Mouse (Mus musculus): ENCODE data around the gene Cep97.
"Not testable (repeated sequence)": the region's sequence is repeated elsewhere in the genome, so short reads cannot be mapped to it uniquely, and the experiment has no call there.

The Cep97 gene

DNA sequence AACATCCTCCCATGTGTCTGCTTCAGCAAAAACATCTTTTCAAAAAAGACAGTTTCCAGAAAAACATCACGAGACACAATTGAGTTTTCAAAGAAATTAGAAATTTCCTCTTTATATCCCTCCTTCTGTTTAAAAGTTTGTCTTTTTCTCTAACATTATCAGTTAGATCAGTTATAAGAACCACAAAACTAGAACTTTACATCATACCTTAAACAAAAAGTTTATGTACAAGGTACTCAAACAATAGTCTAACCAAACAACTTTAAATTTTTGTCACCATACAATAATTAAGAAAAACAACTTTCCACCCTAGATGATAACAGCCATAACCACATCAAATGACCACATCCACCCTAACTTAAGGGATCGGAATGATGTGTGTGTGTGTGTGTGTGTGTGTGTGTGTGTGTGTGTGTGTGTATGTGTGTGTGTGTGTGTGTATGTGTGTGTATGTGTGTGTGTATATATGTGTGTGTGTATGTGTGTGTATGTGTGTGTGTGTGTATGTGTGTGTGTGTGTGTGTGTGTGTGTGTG is 13.3 kb upstream of the Cep97 start:
- not testable (repeated sequence) for DNase-seq (ENCODE audit: low spot score in 2 of 2)

DNA sequence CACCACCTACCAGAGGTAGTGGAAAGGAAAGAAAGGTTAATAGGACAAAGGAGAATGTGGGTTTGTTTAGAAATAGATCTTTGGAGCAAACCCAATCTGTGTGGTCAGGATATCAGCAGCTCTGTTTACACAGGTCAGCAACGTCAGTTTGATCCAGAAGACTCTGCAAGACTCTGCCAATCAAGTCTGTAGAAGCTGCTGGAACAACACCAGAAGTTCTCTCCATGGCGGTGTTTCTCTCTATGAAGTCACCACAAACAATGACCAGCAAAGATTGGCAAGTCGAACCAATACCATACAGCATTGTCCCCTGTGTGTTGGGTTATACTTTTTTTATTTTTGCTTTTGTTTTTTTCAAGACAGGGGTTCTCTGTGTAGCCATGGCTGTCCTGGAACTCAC is 12.6 kb upstream of the Cep97 start:
- no peak for DNase-seq (ENCODE audit: low spot score in 2 of 2)

GRCm38 (mm10) chr16:55940781-55941180 is 6.1 kb upstream of the Cep97 start:
- no peak for DNase-seq (ENCODE audit: low spot score in 2 of 2)

- no peak for DNase-seq (ENCODE audit: low spot score in 2 of 2)
Observed at GRCm38 (mm10) chr16:55939703-55940102, 5.0 kb upstream of the Cep97 start.

DNA sequence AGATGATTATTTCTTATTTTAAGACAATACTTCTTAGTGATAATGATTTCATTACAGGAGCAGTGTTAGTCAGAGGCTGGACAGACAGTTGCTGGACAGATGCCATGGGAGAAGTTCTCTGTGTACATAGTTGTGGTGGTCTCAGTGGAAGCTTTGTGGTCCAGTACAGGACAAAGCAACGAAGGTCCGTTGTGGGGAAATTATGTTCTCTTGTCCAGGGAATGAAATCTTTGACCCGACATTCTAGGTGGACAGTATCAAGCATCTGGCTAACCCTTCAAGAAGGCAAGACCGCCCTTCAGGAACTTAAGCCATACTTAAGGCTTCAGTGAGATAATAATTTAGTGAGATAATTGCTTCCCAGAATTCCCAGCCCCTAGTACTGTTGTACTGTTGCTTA is 4.1 kb upstream of the Cep97 start:
- DNase-seq (ENCODE audit: low spot score in 2 of 2): no peak

- peak in 1 of 2 experiments; percentile 71 for DNase-seq (ENCODE audit: low spot score in 2 of 2)
Observed at GRCm38 (mm10) chr16:55933681-55934343, 843 bp downstream of the Cep97 start.

- no peak for DNase-seq (ENCODE audit: low spot score in 2 of 2)
Observed at GRCm38 (mm10) chr16:55924010-55924409, 10.6 kb downstream of the Cep97 start.

GRCm38 (mm10) chr16:55922079-55922478 is 12.6 kb downstream of the Cep97 start:
- no peak for DNase-seq (ENCODE audit: low spot score in 2 of 2)

- DNase-seq (ENCODE audit: low spot score in 2 of 2): no peak
Observed at GRCm38 (mm10) chr16:55914716-55915115, 19.9 kb downstream of the Cep97 start.

GRCm38 (mm10) chr16:55910208-55910793 is 24.4 kb downstream of the Cep97 start:
- DNase-seq (ENCODE audit: low spot score in 2 of 2): no peak

DNA sequence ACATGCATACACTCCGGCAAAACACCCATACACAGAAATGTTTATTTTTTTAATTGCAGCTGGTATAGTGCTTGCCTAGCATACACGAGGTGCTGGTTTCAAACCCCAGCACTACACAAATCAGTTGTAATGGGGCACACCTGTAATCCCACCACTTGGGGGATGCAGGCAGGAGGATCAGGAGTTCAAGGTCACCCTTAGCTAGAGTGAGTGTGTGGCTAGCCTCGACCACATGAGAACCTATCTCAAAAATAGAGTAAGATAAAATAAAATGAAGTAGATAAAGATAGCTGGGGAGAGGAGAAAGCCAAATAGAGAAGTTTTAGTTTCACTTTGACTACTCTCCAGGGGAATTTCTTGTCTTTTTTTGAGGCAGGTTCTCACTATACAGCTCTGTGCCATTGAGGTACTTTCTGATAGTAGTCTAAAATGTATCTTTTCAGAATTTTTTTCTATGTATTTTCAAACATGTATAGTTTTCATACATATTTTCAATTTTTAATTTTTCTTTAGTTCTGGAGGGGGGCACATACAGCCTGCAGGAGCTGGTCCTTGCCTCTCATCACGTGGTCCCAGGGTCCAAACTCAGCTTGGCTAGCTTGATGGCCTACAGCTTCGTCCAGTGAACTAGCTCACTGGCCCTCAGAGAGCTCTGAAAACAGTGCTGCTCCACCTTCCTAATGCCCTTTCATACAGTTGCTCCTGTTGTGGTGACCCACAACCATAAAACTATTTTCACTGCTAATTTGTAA is 27.6 kb downstream of the Cep97 start:
- DNase-seq (ENCODE audit: low spot score in 2 of 2): no peak

DNA sequence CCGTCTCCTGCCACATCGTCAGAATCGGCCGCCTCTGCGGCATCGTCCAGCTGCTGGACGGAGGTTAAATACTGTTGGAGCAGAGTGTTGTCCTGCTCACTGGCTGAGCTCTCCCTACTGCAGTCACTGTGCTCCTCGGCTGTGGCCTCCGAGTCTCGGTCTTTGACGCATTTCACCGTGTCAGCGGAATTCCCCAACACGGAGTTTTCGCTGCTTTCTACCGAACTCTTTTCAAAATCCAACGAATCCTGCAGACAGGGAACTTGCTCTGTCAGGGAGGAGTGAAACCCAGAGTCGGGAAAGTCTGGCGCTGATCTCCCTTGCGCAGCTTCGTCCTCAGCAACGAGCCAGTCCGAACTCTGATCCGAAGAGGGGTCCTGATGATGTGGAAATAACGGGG is 29.3 kb downstream of the Cep97 start:
- no peak for DNase-seq (ENCODE audit: low spot score in 2 of 2)

- DNase-seq (ENCODE audit: low spot score in 2 of 2): no peak
Observed at GRCm38 (mm10) chr16:55901839-55902756, 32.6 kb downstream of the Cep97 start.

DNA sequence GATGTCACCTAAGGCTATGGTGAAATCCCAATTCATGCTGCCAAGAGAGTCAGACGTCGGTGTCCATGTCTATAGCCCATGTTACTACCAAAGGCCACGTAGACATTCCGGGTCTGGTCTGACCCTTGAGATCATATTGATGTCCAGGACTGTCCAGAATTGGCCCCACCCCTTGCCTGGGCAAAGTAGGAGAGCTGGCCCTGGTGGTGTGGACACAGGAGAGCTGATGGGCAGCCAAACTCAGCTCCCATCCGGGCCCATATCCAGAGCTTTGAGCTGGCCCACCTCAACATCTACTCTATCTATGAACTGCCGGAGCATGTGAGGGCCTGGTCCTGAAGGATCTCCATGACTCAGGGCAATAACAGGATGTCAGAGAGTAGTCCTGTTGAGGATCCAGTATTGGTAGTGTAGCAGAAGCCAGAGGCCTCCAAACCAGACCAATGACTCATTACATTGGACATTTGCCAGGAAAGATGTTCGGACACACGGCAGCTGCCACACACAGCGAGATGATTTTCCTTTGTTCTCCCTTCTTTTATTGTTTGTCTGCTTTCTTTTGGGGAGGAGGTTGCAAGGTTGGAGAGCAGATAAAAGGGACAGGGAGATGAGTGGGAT is 36.2 kb downstream of the Cep97 start:
- DNase-seq (ENCODE audit: low spot score in 2 of 2): no peak

- DNase-seq (ENCODE audit: low spot score in 2 of 2): peak in 1 of 2 experiments; percentile 30
Observed at GRCm38 (mm10) chr16:55895651-55896095, 39.0 kb downstream of the Cep97 start.

- DNase-seq (ENCODE audit: low spot score in 2 of 2): peak; percentile 88 to 91
Observed at GRCm38 (mm10) chr16:55894893-55895650, 39.6 kb downstream of the Cep97 start, which contains the start of gene Nxpe3. Gene Nxpe3, minus strand, starts transcription at chr16:55895285.

- peak; percentile 26 to 36 for DNase-seq (ENCODE audit: low spot score in 2 of 2)
Observed at GRCm38 (mm10) chr16:55894536-55894892, 40.1 kb downstream of the Cep97 start.

- no peak for DNase-seq (ENCODE audit: low spot score in 2 of 2)
Observed at GRCm38 (mm10) chr16:55893410-55894107, 41.1 kb downstream of the Cep97 start.

- DNase-seq (ENCODE audit: low spot score in 2 of 2): peak in 1 of 2 experiments; percentile 14
Observed at GRCm38 (mm10) chr16:55892484-55892883, 42.2 kb downstream of the Cep97 start.

DNA sequence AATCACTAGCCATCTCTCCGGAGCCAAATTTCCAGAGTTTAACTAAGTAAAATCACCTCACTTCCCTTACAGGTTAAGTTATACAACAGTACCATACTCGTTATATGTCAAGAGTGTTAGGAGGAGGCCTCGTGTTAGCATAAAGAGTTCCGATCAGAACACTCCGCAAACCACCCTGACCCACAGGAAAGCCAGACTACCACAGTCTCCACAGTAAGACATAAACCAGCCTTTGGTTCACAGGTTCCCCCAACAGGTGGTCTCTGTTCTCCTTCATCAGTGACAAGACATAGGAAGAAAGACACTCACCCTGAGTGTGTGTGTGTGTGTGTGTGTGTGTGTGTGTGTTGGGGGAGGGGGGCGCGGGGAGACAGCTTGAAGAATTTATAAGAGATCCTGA is 43.3 kb downstream of the Cep97 start:
- no peak for DNase-seq (ENCODE audit: low spot score in 2 of 2)

Data from spleen, postnatal 10 days (tissue).